Mouse (Mus musculus) lung, postnatal 0 days (tissue): ENCODE data around the gene Vmn1r221.
"Not testable (repeated sequence)": the region's sequence is repeated elsewhere in the genome, so short reads cannot be mapped to it uniquely, and the experiment has no call there.

Experiments
- CTCF ChIP-seq: IDR thresholded peaks from 2 replicates; pipeline ENCODE4 v1.5.1; 2016; ENCODE audit warnings: antibody characterized with exemption, mild to moderate bottlenecking
- EP300 ChIP-seq: IDR thresholded peaks from 2 replicates; pipeline ENCODE4 v1.6.1; 2016; ENCODE audit warnings: antibody characterized with exemption, mild to moderate bottlenecking, control low read depth

- TF ChIP-seq EP300, CTCF: not testable (repeated sequence)
Measured at GRCm38 (mm10) chr13:23246834-23247233, 32.9 kb downstream of the Vmn1r221 start, which contains the start of gene Vmn1r223.
